Mouse (Mus musculus): Measurements from ENCODE around the gene Dmrt1. TPM values are rescaled to one million over a fixed set of nuclear protein-coding genes. Genes with fewer than 3 reads are reported as not detected.
A peak's percentile ranks its signal among the peaks of the same experiment; 100 is the strongest.

The Dmrt1 gene
- polyA plus RNA-seq, 2 experiments: 0.05 TPM; not detected in 1

DNA sequence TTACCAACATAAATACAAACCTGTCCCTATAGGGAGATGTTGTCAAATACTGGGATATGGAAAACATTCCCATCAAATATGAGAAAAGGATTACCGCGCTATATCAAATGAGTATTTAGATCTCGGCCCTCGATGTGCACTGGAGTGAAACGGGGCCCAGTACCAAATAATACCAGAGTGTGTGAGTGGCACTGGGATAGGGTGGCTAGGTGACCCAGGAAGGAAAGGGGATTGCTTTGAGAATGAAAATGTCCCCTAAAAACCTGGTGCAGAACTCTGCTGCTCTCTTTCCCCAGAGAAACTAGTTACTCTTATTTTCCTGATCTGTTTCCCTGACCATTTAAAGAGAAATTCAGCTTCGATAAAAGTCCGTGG, 102.8 kb downstream of the Dmrt1 start:
- Histone ChIP-seq H3K9ac (ENCODE audit: low read depth, low read length, severe bottlenecking) (no peak overlapping the region), H3K9me3 (ENCODE audit: control insufficient read depth, low read length) (no peaks in the 10 kb centered on the region), H3K4me2 (replicated peaks; ENCODE audit: low read depth, low read length, severe bottlenecking) (no peak overlapping the region), H3K27ac (replicated peaks; ENCODE audit: low read depth, low read length) (no peak overlapping the region), H3K27me3 (ENCODE audit: control insufficient read depth, insufficient read depth, low read length) (peaks cover 99% of the 10 kb centered on the region), H3K4me3 (replicated peaks; ENCODE audit: low read length) (no peak overlapping the region), H3K36me3 (ENCODE audit: control insufficient read depth, insufficient read depth, low read length) (no peaks in the 10 kb centered on the region), H3K4me1 (ENCODE audit: control insufficient read depth, insufficient read depth, low read length) (peaks cover 22% of the 10 kb centered on the region)
- WGBS: 3% methylated on average over 7 of the region's 7 CpGs
- ATAC-seq (ENCODE audit: low FRiP score, low read depth) (no peak), DNase-seq (ENCODE audit: low spot score) (no peak)
- no peak for TF ChIP-seq POLR2A (IDR thresholded peaks at IDR 0.05; ENCODE audit: borderline replicate concordance, extremely low read depth, insufficient read depth, insufficient read length)

- no peak for DNase-seq (ENCODE audit: low spot score)
- Histone ChIP-seq H3K4me2 (replicated peaks; ENCODE audit: low read depth, low read length, severe bottlenecking) (no peak overlapping the region), H3K27ac (replicated peaks; ENCODE audit: low read depth, low read length) (no peak overlapping the region), H3K4me1 (ENCODE audit: control insufficient read depth, insufficient read depth, low read length) (peaks cover 22% of the 10 kb centered on the region), H3K9me3 (ENCODE audit: control insufficient read depth, low read length) (no peaks in the 10 kb centered on the region), H3K27me3 (ENCODE audit: control insufficient read depth, insufficient read depth, low read length) (peaks cover 99% of the 10 kb centered on the region), H3K4me3 (replicated peaks; ENCODE audit: low read length) (no peak overlapping the region), H3K9ac (ENCODE audit: low read depth, low read length, severe bottlenecking) (no peak overlapping the region), H3K36me3 (ENCODE audit: control insufficient read depth, insufficient read depth, low read length) (no peaks in the 10 kb centered on the region)
- no peak for ATAC-seq (ENCODE audit: low FRiP score, low read depth)
- no peak for TF ChIP-seq POLR2A (IDR thresholded peaks at IDR 0.05; ENCODE audit: borderline replicate concordance, extremely low read depth, insufficient read depth, insufficient read length)
- 1% methylated on average over 33 of the region's 33 CpGs for WGBS
These were observed 103.8 kb downstream of the Dmrt1 start for GRCm38 (mm10) chr19:25608961-25609850.

- under 1% methylated on average over 28 of the region's 29 CpGs for WGBS
- ATAC-seq (ENCODE audit: low FRiP score, low read depth): no peak
- H3K36me3 ChIP-seq (ENCODE audit: control insufficient read depth, insufficient read depth, low read length): no peaks in the 10 kb centered on the region
- H3K9ac ChIP-seq (ENCODE audit: low read depth, low read length, severe bottlenecking): peak within 1 kb of the TSS; percentile 16; the same call in 1 of the 2 replicates
- H3K27me3 ChIP-seq (ENCODE audit: control insufficient read depth, insufficient read depth, low read length): peaks cover 98% of the 10 kb centered on the region
- no peaks in the 10 kb centered on the region for H3K9me3 ChIP-seq (ENCODE audit: control insufficient read depth, low read length)
- no peak for DNase-seq (ENCODE audit: low spot score)
- H3K4me3 ChIP-seq (replicated peaks; ENCODE audit: low read length): peak within 1 kb of the TSS; percentile 39
- H3K4me1 ChIP-seq (ENCODE audit: control insufficient read depth, insufficient read depth, low read length): peaks cover 22% of the 10 kb centered on the region
- no peak for TF ChIP-seq POLR2A (IDR thresholded peaks at IDR 0.05; ENCODE audit: borderline replicate concordance, extremely low read depth, insufficient read depth, insufficient read length)
- peak within 1 kb of the TSS; percentile 59 for H3K4me2 ChIP-seq (replicated peaks; ENCODE audit: low read depth, low read length, severe bottlenecking)
- no peak within 1 kb of the TSS for H3K27ac ChIP-seq (replicated peaks; ENCODE audit: low read depth, low read length)
These were observed 104.6 kb downstream of the Dmrt1 start, which contains the start of gene Dmrt3 for GRCm38 (mm10) chr19:25610015-25610410. Gene Dmrt3, plus strand, starts transcription at chr19:25610301.

DNA sequence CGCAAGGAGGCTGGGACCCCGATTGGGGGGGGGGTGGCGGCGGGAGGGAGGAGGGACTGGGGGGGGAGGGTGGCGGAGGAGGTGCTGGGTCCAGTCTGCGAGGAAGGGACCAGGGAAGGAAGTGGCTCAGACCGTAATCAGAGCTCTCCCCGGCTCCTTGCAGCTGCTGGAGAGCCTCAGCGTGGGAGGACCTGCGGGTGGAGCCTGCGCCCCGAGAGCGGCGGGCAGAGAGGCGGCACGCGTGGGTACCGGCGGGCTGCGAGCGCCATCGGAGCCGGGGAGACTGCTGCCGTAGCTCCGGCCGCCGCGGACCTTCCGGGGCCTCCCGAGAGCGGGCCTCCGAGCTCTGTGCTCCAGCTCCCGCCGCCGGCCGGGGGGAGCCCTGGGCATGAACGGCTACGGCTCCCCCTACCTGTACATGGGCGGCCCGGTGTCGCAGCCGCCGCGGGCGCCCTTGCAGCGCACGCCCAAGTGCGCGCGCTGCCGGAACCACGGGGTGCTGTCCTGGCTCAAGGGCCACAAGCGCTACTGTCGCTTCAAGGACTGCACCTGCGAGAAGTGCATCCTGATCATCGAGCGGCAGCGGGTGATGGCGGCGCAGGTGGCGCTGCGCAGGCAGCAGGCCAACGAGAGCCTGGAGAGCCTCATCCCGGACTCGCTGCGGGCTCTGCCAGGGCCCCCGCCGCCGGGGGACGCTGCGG, 105.1 kb downstream of the Dmrt1 start:
- no peak for DNase-seq (ENCODE audit: low spot score)
- Histone ChIP-seq H3K27me3 (ENCODE audit: control insufficient read depth, insufficient read depth, low read length) (peaks cover 98% of the 10 kb centered on the region), H3K4me1 (ENCODE audit: control insufficient read depth, insufficient read depth, low read length) (peaks cover 21% of the 10 kb centered on the region), H3K4me2 (replicated peaks; ENCODE audit: low read depth, low read length, severe bottlenecking) (peak overlapping the region; percentile 59), H3K9me3 (ENCODE audit: control insufficient read depth, low read length) (no peaks in the 10 kb centered on the region), H3K4me3 (replicated peaks; ENCODE audit: low read length) (peak overlapping the region; percentile 39), H3K36me3 (ENCODE audit: control insufficient read depth, insufficient read depth, low read length) (no peaks in the 10 kb centered on the region), H3K9ac (ENCODE audit: low read depth, low read length, severe bottlenecking) (peak overlapping the region; percentile 16; the same call in 1 of the 2 replicates), H3K27ac (replicated peaks; ENCODE audit: low read depth, low read length) (no peak overlapping the region)
- ATAC-seq (ENCODE audit: low FRiP score, low read depth): no peak
- WGBS: 0% methylated on average over 12 of the region's 71 CpGs
- TF ChIP-seq POLR2A (IDR thresholded peaks at IDR 0.05; ENCODE audit: borderline replicate concordance, extremely low read depth, insufficient read depth, insufficient read length): no peak

GRCm38 (mm10) chr19:25611116-25611515, 105.7 kb downstream of the Dmrt1 start:
- WGBS: 0% methylated on average over 31 of the region's 42 CpGs
- Histone ChIP-seq H3K4me2 (replicated peaks; ENCODE audit: low read depth, low read length, severe bottlenecking) (peak overlapping the region; percentile 59), H3K4me3 (replicated peaks; ENCODE audit: low read length) (peak overlapping the region; percentile 39), H3K27ac (replicated peaks; ENCODE audit: low read depth, low read length) (no peak overlapping the region), H3K4me1 (ENCODE audit: control insufficient read depth, insufficient read depth, low read length) (peaks cover 16% of the 10 kb centered on the region), H3K9me3 (ENCODE audit: control insufficient read depth, low read length) (no peaks in the 10 kb centered on the region), H3K27me3 (ENCODE audit: control insufficient read depth, insufficient read depth, low read length) (peaks cover 98% of the 10 kb centered on the region), H3K9ac (ENCODE audit: low read depth, low read length, severe bottlenecking) (0 out of 2 replicates have a peak overlapping the region, but pooled peaks have one; percentile 16), H3K36me3 (ENCODE audit: control insufficient read depth, insufficient read depth, low read length) (no peaks in the 10 kb centered on the region)
- no peak for DNase-seq (ENCODE audit: low spot score)
- no peak for TF ChIP-seq POLR2A (IDR thresholded peaks at IDR 0.05; ENCODE audit: borderline replicate concordance, extremely low read depth, insufficient read depth, insufficient read length)
- no peak for ATAC-seq (ENCODE audit: low FRiP score, low read depth)
